Mouse (Mus musculus): ENCODE measurements around the gene Emsy.

Emsy gene

DNA sequence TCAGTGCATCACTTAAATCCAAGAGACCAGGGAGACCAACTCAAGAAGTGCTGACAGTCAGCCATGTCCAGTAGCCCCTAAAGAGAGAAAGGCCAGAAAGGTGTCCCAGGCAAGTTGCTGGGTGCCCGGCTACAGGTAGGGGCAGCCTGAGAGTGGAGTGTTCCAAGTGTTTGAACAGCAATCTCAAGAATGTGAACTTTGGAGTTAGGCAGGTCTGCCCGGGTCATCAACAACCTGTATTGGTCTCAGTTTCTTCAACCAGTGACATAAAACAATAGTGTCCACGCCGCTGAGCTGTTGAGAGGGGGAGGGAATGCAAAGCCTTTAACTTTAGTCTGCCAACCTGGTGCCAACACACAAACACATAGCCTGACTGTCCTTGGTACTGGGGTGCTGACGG, 115.0 kb downstream of the Emsy start:
- DNase-seq, result no peak

DNA sequence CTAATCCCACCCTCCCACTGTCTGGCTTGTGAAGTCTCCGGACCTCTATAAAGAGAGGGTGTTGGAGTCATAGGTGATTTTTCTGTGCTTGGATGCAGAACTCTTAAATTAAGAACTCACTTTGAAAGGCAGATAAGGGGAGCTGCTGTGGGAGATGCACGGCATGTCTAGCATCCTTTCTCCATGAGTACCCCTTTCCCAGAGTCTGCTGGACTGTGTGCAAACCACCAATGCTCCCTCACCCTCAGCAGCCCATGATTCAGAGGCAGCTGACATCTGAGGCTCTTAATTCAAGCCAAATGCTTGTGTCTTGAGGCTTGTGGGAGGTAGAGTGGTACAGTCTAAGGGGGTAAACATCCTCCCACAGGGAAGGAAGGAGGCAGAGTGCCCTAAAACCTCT, 115.7 kb downstream of the Emsy start:
- DNase-seq, result no peak

DNA sequence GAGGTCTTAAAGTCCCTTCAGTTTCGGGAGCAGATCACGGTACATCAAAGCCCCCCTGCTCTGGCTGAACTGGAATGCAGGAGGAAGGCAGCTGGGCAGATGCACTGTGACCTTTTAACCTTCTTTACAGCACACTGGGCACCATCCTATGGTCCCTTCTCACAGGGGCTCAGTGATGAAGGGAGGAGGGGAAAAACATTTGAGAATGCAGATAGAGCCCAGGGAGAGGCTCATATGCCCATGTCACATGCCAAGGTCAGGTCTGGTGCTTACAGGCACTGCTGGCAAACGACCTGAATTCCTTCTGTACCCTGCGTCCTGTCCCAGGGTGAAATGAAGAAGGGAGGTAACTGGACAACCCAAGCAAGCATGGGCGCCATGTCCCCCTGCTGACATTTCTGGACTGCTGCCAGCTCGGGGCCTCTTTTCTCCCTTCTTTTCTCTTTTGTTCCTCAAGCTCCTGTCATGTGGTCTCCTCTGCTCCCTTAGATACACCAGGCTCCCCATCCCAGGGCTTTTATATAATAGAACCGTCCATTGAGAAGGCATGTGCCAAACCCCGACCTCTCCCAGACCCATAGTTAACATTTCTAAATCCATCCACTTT, 118.5 kb downstream of the Emsy start:
- DNase-seq, result no peak

DNA sequence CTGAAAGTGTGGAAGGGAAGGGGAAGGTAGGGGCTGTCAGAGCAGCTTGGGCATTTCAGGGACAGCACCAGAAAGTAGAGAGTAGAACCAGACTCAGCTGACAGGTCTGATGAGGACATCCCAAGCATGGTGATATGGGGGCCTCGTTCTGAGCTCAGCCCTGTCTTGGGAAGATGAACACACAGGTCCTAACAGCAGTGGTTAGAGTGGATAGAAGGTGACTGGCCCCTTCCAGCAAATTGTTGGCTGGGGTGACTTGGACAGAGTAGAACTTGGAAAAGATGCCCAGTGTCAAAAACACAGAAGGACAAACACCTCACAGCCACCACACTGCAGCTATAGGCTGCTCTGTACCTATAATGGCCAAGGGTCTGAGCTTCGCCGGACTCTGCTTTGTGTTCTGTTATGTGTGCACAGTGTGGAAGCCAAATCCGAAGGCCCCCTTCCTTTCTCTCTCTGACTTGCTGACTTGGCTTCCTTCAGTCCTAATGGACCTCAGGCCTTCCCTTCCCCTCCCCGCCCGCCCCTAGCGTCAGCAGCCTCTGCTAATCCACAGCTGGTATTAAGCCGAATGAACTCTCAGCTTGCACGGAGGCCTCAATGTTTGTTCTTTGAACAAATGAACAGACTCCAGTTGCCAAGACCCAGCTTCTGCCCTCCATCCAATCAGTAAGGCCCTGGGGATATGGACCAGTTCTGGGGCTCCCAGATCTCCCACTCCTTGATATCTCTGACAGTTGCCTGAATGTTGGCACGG, 119.2 kb downstream of the Emsy start:
- DNase-seq, result no peak
